Mouse (Mus musculus): Measurements from ENCODE around the gene Usp21.
"Not testable (repeated sequence)": the region's sequence is repeated elsewhere in the genome, so short reads cannot be mapped to it uniquely, and the experiment has no call there.

Gene Usp21

DNA sequence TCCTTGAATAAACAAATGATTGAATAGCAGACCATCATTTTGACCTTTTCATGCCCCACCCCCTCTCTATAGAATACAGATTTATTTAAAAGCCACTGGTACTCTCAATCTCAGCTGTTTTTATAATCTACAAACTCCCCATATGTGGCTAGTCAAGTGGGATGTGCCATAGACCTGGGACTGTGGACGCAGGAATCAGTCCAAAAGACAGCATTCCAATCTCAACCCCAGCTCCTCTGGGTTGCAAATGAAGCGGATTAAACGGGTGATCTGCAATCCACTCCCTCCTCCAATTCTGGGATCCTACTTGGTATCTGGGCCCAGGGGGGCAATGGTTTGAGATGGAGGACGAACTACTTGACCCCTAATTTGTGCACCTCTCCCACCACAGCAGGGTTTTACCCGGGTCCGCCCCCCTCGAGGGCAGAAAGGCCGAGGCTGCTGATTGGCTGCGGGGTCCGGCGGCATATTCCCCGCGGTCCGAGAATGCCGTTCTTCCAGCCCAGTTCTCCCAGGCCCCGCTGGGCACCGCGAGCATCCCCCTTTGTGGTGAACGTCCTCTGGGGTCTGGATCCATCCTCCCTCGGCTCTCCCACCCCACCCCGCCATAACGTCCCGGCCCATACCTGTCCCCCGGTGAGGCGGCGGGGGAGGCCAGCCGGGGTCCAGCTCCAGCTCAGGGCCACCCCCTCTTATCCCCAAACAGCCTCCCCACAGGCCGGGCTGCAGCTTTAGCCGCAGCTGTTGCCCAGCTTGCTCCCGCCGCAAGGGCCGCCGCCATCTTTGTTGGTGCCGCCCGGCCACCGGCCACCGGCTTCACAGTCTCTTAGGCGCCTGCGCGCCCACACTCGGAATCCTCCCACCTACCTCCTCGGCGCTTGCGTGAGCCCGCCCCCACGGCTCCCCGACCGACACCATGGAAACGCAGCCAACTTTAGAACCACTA, at the start of gene Usp21:
TSS of gene Usp21 (minus strand) at position 856 of the 946 bp plus-strand sequence.
- peak; percentile 92 for DNase-seq

DNA sequence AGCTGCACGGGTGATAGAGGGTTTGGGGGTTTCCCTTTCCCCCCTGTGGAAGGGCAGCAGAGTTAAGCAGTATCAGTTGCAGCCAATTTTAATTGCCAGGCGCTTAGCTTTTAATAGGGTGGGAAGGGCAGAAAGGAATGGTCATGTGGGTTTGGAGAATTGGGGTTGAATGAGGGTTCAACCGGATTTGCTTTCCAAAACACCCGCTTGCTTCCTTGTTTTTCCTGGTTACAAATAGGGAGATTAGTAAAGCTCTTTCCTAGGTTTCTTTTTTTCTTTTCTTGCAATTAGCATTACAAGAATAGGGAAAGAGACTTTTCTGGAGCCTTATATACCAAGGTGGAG, 42.4 kb upstream of the Usp21 start:
- DNase-seq: no peak

DNA sequence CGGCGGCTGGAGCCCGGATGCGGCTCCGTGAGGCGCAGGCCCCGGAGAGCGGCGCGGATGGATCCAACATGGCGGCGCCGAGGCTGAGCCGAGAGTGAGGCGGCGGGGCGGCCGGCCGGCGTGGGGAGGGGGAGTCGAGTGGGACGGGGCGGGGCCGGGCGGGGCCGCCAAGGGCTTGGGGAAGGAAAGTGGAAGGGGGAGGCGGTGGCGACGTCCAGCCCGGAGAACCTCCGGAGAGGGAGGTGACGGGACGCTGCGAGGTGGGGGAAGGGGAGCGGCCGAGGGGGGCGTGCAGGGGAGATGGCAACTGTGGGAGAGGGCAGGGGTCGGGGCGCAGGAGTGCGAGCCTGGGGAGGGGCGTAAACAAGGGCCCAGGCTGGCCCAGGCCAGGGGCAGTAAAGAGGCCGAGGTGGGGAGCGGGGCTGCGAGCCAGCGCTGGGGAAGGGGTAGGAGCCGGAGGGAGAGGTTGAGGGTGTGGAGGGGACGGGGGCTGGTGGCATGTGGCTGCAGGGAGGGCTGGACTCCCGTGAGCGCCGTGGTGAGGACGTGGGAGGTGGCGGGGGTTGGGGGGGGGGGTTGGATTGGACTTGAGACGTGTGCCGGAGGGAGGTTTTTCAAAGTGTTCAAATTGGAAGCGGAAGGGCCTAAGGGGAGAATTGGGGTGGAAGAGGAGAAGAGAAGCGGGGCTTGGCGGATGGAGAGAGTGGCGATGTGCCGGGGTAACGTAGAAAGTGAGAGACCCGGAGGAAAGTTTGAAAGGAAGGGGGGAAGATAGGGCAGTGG, 41.8 kb upstream of the Usp21 start:
- DNase-seq: peak; percentile 41

DNA sequence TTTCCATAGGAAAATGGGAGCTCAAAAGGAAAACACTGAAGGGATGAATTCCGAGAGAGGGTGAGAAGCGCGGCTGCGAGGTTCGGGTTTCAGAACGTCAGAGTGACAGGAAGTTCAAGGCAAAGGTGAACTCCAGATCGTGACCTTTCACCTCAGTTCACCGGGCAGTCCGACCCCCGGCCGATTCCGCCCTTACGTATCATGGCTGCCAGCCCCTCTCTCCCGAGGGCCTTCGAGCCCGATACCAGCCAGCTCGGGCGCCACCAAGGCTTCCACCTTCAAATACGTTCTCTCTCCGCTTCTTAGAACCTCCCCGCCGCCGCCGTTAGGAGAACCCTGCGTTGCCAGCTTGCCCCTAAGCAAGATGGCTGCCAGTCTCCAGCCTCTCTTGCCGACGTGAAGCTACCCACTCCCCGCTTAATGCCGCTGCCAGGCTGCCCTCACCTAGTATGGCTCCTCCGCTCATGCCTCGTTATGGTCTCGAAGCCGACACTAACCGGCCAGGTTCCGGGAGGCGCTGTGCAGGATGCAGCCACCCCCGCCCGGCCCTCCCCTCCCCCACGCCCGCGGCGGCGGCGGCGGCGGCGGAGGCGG, 41.1 kb upstream of the Usp21 start, which contains the start of gene Dedd:
TSS of gene Dedd (plus strand) at position 307 of the 594 bp plus-strand sequence.
- DNase-seq: peak; percentile 92

DNA sequence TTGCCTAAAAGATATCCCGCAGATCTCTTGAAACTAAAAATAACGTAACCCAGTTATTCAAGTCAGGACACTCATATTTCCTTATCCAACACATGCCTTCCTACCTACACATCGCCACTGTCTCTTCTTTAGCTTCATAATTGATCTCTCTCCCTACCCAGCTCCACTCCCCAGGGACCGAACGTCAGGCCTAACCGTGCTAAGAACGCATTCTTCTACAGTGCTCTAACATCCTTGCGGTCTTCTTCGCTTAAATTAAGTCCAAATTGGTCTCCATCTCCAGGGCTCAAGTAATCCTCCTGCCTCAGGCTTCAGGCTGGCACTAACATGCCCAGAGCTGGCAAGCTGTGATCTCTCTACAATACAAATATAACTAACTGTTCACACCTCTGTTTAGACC, 40.5 kb upstream of the Usp21 start:
- DNase-seq: no peak

DNA sequence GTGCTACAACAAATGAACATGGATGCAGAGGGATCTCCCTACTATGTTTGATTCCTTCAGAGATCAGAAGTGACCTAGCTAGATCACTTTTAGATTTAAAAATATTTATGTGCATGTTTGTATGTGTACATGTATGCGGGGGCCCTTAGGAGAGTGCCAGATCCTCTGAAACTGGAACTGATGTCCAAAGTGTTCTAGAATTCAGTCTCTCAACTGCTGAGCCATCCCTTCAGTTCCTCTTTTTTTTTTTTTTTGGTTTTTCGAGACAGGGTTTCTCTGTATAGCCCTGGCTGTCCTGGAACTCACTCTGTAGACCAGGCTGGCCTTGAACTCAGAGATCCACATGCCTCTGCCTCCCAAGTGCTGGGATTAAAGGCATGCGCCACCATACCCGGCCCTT, 38.8 kb upstream of the Usp21 start:
- not testable (repeated sequence) for DNase-seq

DNA sequence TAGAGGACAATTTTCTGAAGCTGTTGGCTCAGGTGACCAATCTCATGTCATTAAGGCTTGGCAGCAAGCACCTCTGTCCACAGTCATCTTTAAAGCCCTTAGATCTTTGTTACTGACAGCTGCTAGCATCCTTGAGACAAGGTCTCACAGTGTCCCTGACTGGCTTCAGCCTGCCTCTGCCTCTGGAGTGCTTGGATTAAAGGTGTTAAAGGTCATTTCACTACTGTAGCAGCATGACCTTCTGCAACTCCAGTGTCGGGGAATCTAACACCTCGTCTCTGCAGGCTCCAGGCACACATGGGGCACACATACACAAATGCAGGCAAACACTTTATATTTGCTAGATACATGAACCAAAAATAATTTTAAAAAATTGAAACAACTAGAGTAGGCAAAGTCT, 37.8 kb upstream of the Usp21 start:
- DNase-seq: no peak

DNA sequence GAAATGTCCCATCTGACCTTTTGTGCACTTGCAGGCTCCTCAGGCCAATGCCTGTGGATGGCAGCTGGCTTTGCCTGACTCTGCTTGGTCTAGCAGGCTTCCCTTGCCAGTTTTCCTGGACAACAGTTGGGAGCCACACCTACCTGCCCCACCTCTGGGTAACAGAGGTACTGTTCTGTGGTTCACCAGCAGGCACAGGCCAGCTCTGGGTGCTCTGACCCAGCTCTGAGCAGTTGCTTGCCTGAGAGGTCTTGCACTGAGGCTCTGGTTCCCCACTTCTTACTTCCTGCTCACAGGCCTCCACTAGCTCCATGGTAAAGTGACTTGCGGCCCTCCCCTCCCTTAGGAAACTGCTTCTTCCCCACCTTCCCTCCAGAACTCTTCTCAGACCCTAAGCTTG, 34.2 kb upstream of the Usp21 start:
- DNase-seq: no peak

DNA sequence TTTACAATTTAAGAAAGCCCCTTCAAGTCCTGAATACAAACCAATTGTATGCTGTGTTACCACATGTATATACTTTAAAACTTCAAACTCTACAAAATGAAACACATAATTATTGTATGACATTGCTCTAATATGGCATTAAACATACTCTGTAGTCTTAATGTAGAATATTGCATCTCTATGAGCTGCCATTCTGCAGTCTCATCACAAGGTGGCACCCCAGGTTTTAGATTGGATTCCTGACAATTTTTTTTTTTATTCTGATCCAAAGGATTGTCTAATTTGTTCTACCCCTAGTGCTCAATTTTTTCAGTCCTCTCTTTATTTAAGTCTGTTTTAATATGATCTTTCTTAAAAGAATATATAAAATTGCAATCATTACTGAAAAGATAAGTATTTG, 33.6 kb upstream of the Usp21 start:
- peak; percentile 18 for DNase-seq

DNA sequence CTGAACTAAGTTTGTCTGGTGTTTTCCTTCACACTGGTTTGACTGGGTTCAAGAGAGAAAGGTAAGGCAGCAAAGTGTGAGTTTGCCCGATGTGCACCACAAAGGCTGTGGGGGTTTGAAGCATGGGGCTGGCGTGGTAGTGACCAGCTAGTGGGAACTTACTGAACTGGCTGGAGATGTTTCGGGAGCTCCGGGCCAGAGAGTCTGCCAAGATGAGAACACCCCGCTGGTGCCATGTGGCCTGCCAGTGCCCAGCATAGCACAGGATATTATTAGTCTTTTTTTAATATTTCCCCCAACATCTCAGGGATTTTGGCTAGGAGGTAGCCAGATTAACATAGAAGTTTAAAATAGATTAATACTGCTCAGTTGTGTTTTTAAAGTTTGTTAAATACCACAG, 32.4 kb upstream of the Usp21 start:
- DNase-seq: no peak

DNA sequence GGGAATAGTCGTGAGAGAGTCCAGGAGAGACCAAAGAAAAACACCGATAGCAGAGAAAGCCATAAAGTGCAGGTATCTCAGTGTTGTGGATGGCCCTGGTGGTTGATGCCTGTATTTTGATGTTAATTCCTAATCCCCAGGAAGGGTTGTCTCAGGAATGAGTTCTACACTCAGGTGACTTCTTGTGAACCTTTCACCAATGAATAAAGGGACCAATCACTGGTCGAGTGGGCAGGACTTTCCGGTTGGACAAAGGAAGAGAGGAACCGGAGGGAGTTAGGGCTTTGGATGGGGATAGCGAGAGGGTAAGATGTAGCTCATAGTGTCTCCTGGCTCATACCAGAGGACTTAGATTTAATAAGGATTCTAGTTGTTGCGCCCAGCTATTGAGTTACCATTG, 32.0 kb upstream of the Usp21 start:
- no peak for DNase-seq

DNA sequence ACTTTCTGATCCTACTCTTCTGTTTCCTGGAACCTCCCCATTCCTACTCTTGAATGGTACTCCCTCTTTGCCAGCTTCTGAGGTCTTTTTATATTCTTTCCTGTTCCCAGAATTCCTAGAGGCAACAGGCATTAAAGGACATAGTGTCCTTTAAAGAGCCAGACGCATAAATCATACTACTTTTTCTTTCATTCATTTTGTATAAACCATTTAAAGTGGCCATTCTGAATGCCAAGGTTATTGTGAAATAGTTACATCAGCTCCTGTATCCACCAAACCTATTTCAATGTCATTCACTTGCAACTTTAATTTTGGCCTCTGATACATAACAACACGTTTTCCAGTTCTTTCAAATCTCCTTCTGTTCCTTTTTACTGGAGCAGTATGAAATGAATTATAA, 21.5 kb upstream of the Usp21 start:
- no peak for DNase-seq

DNA sequence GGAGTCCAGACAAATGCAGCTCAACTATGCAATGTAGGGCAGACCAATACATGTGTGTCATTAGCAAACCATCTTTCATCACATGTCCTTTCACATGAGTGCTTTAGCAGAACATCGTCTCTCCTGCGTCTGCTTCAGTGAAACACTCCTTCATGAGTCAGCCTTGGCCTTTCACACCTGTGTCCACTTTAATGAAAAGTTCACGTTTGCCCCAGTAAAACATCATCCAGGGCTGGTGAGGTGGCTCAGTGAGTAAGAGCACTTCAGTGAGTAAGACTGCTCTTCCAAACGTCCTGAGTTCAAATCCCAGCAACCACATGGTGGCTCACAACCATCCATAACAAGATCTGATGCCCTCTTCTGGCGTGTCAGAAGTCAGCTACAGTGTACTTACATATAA, 18.4 kb upstream of the Usp21 start:
- DNase-seq: not testable (repeated sequence)

DNA sequence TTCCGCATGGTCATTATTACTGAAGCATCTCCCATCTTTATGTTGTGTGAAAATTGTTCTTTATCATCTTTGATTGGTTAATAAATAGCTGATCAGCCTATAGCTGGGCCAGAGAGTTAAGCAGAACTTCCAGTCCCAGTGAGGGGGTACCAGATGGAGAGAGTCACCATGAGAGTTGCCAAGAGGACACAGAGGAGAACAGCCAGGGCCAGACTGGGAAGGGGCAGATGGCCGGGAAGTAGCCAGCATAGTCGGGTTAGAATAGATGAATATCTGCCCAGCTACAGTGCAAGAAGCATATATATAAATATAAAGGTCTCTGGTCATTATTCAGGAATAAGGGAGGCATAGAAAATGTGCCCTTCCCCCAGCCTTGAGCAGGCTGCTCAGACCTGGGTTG, 10.4 kb upstream of the Usp21 start:
- DNase-seq: no peak

DNA sequence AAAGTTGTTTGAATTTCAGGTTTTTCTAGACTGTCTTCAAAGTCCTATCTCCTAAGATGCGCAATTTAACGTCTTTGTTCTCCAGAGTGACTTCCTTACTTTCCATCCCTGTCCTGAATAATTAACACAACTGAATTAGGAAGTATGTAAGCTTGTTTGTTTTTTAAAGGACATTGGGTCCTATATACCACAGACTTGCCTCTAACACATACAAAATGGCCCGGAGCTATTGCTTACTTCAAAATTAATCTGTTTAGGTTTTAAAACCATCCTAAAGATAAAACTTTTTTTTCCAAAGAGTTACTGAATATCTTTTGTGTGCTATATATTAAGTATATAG, 7.2 kb upstream of the Usp21 start:
- no peak for DNase-seq

DNA sequence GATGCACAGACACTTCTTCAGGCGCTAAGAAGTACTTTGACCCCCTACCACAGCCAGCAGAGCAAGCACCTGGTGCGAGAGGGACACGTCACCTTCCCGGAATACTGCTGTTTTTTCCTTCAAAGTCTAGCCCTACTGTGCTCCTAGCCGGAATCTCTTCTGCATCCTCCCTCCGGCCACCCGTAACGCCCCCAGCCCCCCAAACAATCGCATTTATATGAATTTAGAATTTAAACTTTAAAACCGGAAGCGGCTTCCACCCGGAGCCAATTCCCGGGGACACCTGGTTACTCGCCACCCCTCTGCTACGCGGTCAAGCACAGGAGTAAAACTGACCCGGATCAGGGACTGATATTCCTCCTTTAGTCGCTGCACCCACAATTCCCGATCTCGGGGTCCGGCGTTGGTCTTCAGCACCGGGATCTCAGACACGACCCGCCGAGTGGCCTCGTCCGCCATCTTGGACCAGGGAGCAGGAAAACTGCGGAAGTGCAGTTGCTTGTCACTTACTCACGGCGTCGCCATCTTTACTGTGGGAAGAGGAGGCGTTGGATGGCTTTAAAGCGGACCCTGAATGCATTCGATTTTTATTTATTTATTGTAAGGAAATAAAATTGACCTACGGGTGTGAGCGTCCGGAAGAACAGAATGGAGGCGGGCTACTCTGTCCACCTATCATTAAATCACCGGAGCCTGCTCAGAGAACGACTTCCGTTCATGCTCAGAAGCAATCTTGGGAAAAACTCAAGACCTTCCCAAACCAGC, 6.7 kb upstream of the Usp21 start, which contains the start of gene Ufc1:
TSS of gene Ufc1 (minus strand) at position 727 of the 765 bp plus-strand sequence.
- peak; percentile 85 for DNase-seq

DNA sequence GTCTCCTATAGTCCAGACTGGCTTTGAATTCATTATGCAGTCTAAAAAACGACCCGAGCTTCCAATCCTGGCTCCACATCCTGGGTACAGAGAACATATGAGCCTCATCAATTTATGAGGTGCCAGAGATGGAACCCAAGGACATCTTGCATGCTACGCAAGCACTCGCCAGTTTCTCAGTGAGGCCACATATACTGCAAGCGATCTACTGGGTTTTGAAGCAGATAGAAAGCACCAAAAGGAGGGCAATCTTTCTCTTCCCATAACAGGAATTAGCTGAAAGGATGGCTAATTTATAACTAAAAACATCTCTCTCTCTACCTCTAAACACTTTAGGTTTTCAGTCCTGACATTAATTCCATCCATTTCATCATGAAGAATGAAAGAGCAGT, 6.1 kb upstream of the Usp21 start:
- DNase-seq: no peak

DNA sequence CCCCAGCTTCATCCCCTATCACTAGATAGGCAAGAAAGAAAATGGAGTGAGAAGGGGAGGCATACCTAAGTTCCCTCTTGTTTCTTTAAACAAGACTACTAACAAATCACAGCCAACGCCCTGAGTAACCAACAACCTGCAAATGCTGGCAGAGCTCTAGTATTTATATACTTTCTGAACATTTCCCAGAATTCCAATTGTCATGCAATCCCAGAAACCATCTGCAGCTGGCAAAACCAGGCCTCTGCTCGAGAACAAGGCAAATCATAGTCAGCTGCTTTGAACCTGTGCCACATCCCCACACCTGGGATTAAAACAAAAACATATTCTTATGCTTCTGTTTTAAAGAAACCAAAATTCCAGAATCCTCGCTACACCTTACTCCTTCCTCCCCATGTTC, 5.6 kb upstream of the Usp21 start:
- no peak for DNase-seq

DNA sequence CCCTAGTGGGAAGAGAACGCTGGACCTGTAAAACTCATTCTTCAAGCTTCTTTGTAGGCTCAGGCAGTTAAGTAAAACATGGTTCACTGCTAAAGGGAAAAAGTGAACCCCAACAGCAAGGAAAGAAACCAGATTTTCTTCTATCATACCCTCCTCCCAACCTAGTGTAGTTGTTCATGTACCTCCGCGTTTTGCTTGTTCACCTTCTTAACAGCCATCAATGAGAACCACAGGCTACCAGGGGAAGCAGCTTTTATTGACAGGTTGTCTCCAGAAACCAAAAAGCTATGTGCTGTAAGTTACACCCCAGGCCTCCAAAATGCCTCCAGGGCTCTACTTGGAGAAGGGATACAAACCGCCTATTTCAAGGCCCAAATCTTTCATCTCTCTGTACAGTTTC, 537 bp upstream of the Usp21 start:
- DNase-seq: no peak

DNA sequence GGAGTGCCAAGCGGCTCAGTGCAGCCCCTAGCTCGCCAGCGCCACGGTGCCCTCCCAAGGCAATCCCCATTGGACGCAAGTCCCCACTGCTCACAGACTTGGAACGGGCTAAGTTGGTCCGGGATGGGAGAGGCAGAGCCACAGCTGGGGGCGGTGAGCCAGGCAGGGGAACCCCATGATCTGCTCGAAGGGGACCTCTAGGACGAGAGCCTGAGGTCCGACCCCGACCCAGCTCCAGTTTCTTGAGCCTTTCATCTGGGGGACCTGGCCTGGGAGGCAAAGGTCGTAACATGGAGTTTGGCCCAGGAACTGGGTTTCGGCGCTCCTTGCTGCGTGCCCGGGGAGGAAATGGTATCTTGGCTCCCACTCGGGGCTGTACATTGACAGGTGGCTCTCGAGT, 1.3 kb downstream of the Usp21 start:
- no peak for DNase-seq

DNA sequence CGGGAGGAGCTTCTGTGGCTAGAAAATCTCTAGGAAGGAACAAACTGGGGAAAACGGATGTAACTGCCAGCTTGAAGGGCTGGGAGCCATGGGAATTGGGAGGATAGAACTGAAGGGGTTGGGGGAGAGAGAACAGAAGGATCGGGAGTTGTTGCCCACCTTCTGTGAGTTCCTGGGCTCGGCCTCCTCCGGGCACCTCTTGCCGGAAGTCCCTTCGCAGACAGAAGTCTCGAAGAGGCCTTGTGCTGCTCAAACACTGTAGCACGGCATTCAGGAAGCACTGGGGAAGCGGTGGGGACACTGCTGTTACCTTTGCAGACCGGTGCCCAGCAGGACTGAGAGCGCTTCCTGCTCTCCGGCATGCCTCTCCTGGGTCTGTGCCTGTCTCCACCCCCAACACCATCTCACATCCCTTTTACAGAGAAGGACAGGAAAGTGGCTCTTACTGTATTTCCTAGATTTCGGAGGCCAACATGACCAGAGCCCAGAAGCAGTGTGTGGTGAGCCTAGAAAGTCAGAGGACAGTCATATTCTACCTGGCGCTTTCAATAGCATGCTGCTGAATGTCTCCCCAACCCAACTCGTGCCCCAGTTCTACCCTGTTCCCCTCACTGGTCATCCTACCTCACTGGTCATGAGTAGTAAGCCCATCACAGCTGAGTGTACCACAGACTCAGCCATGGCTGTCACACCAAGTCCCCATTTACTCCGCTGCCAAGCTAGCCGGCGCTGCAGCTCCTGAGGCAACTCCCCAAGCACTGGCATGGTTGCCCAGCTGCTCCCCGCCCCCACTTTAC, 2.5 kb downstream of the Usp21 start:
- DNase-seq: no peak

DNA sequence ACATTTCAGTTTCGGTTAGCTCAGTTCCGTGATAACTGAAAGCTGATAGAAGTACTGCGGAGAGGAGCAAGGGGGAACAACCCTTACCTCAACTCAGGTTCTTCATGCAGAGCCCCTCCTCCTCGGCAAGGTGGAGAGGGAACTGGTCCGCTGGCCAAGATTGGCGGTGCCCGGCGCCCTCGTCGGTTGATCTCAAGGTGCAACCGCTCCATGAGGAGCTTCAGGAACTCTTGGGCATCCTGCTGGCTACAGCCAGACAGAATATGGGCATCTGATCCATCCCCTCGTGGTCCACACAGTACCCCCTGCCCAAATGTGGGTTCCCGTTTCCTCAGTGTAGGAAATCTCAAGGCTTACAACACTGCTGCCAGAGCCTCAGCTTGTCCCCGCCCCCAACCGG, 3.3 kb downstream of the Usp21 start:
- no peak for DNase-seq
